Mouse (Mus musculus) megakaryocyte, adult 5-6 weeks (primary cell): ENCODE data around the gene Gm1123. TPM values are rescaled to one million over a fixed set of nuclear protein-coding genes. Genes with fewer than 3 reads are reported as not detected.
A peak's percentile ranks its signal among the peaks of the same experiment; 100 is the strongest.

Experiments used
- ATAC-seq: 2 replicates; pipeline ENCODE4 v1.8.0; 2016; ENCODE audit warnings: mild to moderate bottlenecking, inconsistent platforms; ENCODE audit not compliant: poor library complexity, severe bottlenecking
- total RNA-seq, 2 experiments: library from RNA; stranded (forward) in 1 of 2; stranded (reverse) in 1 of 2; fragments of 153-499, 151-499 nt in 1 of 2; fragments of 221-1000, 200-1000 nt in 1 of 2; gene quantifications; 2 replicates each; pipeline versions ENCODE4 v1.2.3 to v1.2.4; 2015 to 2017

Gm1123 gene
- total RNA-seq, 2 experiments from 2014 or later: 0.29 TPM; not detected in 1

DNA sequence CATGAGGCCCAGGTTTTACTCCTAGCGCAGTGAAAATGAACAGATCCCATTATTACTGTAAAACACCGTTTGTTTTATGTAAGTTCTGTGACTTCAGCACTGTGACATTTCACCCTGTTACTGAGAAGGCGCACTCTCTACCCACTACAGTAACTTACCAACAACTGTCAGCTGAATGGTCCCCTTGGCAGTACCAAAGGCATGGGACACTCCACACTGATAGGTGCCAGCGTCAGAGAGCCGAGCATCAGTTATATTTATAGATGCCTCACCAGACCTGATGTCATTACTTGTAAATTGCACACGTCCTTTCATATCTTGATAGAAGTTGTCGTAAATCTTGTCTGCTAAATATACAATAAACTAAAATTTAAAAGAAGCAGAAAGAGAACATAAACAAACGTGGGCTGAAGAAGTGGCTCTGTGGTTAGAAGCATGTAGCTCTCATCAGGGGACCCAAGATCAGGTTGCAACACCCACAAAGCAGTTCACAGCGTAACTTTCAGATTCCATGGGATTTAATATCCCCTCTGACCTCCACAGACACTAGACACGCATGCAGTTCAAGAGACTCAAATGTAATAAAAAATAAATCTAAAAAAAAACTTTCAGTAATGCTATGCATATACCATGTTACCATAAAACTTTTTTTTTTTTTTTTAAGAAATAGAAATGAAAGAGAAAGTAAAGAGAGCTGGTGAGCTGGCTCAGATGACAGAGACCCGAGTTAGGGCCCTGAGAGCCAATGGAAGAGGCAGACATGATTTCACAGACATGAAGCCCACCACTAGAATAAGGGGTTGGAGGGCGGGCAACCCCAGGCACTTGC, 26.2 kb downstream of the Gm1123 start:
- peak; percentile 42 for ATAC-seq

DNA sequence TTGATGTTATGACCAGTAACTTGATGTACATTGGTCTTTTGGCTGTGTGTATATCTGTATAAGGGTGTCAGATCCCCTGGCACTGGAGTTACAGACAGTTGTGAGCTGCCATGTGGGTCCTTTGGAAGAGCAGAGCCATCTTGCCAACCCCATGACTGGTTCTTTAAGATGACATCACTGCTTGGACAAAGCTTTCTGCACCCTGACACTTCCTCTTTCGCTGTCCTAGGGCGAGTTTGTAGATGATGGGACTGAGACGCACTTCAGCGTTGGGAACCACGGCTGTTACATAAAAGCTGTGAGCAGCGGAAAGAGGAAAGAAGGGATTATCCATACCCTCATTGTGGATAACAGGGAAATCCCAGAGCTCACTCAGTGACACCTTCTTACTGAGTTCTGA, 34.2 kb downstream of the Gm1123 start:
- peak; percentile 80 for ATAC-seq

DNA sequence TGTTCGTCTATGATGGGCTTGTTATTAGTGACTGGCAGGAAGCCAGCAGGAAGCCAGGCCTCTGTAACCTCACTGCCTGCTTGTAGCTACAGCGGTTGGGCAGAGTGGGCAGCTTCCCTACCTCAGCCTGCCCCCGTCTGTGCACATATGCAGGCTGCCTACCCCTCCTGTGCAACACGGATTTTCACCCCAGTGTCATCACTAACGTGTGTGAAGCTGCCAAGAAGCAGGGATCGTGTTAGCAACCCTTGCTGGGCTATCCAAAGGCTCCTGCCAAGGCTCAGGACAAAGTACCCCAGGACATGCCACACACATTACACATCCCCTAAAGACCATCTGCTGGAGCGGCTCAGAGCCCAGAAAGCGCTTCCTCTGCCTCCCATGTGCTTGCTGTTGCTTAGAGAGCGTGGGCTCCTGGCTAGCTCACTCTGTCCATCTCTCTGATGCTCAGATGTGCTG, 35.6 kb downstream of the Gm1123 start:
- no peak for ATAC-seq

DNA sequence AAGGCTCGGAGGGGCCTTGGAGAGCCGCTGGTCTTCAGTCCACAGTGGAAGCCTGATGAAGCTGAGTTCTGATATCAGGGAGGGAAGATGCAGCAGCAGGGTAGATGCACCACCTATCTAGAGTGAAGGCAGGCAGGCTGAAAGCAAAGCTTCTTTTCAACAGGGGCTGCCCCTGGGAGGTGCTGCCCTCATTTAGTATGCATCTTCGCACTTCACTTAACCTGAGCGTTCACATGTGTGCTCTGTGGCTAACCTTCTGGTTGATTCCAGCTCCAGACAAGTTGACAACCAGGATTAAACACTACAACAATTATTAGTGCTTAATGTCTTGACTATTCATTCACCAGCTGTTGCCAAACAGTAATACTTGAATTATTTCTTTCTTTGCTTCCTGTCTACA, 41.4 kb downstream of the Gm1123 start:
- no peak for ATAC-seq

DNA sequence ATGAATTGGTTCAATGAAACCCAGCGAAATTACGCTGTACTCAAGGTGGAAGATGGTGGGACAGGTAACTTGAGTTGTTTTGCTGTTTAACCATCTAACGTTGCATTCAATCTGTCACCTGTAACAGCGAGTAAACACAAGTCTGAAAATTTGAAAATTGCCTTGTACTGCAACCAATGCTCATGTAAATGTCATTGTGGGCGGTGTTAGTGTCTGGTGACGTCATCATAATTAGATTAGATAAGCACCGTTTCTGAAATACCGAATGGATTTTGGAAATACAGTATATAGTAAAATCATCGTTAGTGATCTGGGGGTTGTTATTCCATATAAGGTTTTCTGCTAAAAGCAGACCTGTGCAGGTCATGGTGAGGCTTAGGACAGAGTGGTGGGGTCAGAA, 48.4 kb downstream of the Gm1123 start:
- no peak for ATAC-seq

DNA sequence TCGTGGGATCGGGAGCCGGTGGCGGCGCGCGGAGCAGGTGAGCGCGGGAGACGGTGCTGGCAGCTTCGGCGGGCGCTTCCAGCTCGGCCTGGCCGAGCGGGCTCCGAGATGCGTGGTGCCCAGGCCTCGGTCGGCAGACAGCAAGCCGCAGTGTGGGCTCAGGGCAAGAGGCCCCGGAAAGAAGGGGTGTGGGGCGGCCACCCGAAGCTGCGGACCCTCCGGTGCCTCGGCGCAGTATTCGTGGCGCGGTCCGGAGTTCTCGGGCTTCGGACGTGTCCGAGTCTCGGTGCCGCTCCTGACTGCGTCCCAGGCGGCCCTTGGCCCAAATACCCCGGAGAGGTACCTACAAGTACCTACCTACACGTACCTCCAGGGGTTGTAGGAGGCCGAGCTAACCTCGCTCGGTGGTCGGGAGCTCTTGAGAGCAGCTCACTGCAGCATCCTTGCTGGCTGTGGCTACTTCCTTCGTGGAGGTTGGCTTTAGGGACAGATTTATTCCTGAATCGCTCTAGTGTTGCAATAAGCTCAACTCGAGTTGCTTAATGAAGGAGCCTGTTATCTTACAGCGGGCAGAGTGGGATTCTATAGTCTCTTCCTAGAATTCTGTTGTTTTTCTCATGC, 48.9 kb downstream of the Gm1123 start:
- peak; percentile 17 for ATAC-seq

DNA sequence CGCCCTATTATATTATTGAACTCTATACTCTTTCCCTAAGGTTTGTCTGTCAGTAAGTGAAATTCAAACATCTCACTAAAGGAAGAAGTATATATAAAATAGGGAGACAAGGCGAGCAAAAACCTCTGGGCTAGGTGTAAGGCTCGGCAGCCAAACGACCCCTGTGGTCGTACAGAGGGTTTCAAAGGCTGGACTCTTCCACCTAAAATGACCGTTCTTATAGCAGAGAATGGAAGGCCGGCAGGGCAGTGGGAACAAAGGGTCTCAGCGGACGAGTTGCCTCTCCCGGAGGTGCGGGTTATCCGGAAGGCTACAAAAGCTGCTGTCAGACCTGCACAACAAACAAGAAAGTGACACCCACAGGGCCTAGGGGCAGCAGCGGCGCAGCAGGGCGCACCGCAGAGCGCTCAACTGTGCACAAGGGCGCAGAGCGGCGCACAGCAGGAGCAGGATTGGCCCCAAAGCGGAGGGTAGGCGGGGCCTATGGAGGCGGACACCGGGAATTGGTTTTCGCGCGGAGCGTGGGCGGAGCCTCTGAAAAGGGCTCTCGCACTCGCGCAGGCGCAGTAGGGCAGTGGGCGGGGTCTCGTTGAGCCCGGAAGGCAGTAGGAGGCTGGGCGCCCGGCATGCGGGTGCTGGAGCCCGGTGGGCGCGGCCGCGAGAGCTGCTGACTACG, 49.6 kb downstream of the Gm1123 start, which contains the start of gene Faim:
Gene Faim, plus strand, starts transcription at position 574 of the 676 bp plus-strand sequence.
- peak; percentile 97 for ATAC-seq

DNA sequence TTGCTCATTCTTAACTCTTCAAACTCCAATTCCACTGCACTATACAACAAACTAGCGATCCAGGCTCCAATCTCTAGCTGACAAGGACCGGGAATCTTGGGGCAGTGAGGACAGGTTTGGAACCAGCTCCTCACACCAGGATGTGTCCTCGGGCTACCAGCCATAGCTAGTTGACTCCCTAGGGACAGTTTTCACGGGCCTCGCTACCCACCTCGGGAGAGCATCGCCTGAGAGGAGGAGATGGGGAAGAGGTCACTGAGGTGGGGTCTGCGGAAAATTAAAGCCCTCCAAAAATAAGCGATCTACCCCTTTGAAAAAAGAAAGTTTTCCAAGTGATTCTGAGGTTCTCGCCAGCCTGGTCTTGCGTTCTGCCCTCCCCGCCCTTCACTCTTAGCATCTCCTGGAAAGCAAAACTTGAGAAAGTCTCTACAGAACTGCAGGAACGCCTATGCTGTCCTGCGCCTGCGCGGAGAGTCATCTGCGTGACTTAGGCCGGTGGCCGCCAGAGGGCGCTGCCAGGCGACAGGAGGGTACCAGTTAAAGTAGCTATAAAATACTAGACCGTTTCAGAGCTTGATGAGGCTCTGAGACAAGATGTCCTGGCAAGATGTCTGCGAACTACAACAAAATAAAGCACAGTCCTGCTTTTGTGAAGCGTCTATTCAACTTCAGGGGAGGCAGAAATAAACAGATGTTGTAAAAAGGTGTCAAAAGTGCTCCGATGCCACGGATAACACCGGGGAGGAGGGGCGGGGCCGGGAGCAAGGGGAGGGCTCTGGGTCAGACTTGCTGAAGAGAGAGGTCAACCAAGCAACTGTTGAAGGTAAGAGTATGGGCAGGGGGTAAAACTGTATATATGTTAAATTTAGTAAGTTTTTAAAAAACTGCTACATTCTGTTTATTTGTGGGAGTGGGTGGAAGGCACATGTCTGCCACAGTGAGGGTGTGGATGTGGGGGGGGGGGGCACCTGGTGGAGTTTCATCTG, 55.8 kb downstream of the Gm1123 start:
- ATAC-seq: peak; percentile 94

DNA sequence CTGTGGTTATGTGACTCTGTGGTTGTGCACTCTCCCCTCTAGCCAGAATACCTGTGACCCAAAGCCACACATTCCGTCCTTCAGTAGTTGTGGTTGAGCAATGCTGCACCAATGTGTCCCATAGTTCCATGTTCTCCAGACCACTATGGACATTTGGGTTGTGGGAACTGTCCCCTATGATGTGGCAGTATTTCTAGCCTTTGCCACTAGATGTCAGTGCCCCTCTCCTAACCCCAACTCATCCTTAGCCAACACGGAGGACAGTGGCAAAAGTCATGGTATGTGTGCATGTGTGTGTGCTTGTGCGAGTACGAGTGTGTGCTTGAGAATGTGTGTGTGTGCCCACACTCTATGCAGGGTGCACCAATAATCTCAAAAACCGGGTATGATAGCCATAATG, 59.0 kb downstream of the Gm1123 start:
- peak; percentile 31; the same call in 1 of the 2 replicates for ATAC-seq

DNA sequence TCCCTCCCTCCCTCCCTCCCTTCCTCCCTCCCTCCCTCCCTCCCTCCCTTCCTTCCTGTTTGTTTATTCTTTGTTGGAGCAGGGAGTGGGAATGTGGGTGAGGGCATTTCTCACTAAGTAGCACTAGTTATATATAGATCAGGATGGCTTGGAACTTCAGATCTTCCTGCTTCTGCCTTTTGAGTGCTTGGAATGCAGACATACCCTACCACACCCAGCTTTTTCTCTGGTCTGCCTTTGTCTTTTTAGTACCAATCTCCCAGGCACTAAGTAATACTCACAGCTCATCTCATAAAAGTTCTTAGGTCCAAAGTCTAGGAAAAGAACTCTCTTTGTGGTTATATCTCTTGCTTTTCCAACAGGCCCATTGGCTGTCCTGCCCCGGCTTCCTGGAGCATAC, 59.4 kb downstream of the Gm1123 start:
- ATAC-seq: no peak

DNA sequence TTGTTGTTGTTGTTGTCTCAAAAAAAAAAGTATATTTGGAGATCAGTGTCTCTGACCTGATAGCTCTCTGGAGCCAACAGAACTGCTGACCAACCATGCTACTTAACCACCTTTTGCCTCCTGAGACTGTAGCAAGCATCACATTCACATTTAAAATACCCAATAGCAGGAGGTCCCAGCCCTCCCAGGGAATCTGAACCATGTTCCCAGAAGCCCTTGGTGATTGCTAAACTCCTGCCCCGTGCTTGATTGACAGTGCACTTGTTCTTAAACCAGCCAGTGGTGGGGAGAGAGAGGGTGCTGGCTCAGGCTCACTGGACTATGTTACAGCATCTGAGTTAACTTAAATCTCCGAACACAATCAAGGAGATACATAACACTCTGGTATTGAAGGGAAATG, 60.6 kb downstream of the Gm1123 start:
- no peak for ATAC-seq

DNA sequence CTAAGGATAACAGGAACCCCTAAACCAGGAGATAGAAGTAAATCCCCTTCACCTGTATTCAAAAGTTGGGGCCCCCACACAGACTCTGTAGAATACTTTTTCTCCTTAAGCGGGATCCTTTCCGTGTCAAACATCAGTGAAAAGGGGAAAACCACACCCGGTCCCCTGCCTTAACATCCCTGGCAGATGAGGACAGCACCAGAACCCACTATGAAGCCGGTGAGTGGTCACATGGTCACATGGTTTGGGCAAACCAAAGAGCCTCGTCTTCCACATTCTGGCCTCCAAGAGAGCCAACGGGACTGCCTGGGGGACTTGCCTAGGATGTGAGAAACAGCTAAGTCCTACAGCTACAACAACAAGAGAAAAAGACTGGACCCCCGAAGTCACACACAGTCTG, 62.0 kb downstream of the Gm1123 start:
- no peak for ATAC-seq

DNA sequence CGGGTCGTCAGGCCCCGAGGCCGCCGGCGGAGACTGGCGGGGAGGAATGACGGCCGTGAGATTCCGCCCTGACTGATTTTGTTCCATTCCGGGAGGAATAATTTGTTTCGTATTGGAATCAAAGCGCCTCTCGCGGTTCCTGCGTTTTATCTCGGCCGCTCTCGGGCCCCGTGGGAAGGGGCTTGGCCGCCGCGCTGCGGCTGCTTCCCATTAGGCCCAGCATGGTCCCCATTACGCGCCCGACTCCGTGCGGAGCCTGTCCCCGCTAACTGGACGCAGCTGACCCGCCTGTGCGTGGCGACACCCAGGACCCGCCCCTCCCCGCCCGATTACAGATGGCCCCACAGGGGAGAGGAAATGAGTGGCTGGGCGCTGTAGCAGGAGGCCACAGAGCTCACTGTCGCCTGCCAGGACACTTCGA, 62.4 kb downstream of the Gm1123 start:
- peak; percentile 76 for ATAC-seq

DNA sequence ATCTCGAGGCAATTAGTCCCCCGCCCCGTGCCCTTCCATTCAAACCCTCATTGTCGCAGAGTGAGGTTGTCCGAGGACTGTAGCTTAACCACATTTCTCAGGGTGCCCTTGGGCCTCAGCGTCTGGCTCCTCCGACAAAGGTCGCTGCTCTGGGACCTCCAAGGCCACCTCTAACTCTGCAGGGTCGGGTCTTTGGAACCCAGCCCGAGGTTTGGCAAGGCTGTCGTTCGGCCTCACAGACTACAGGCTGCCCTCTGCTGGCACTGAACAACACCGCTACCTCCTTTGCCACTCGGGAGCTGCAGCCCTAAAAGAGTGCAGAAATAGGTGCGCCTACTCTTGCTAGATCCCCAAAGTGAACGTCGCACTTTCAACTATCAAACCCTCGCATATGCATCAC, 70.4 kb downstream of the Gm1123 start:
- ATAC-seq: 0 out of 2 replicates have a peak, but pooled peaks have one; percentile 54

DNA sequence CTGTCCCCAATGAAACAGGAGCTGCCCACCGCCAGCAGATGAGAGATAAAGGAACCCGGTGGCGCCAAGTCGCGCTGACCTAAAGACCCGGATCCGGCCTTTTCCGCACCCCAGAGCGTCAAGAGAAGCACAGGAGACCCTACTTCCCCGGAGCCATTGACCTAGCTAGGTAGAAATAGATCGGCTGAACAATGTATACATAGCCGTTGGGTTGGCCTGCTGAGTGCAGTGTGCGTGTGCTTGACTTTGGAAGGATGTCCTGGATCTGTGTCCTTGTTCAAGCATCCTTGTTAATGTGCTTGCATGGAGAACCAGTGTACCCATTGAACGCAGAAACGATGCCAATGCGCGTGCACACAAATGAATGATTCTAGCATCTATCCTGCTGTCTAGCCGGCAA, 71.9 kb downstream of the Gm1123 start:
- ATAC-seq: no peak

DNA sequence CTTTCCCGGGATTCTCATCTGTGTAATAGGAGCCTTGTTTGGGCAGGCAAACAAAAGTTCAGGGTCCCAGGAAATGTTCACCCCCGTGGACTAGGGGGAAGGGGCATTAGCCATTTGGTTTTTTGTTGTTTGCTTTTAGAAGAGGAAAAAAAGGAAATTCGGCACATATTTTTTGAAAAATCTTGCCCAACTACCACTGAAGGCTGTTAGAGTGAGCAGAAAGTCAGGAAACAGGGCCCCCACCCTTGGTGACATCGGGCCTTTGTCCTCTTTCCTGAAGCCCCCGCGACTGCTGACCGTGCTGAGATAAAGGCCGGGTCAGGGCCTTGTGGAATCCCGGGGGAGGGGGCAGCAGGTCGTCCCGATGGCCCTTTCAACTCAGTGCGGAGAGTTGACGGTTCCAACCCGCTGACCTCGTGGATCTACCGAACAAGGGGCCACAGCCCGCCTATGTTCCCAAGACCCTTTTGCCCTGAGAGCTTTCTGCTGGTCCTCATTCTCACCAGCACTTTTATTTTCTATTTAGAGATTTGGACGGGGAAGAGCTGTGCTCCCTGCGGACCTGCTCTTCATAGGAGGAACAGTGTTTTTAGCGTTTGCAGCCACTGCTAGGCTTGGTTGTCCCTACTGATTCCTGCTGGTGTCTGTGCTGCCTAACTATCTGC, 72.9 kb downstream of the Gm1123 start:
- no peak for ATAC-seq

DNA sequence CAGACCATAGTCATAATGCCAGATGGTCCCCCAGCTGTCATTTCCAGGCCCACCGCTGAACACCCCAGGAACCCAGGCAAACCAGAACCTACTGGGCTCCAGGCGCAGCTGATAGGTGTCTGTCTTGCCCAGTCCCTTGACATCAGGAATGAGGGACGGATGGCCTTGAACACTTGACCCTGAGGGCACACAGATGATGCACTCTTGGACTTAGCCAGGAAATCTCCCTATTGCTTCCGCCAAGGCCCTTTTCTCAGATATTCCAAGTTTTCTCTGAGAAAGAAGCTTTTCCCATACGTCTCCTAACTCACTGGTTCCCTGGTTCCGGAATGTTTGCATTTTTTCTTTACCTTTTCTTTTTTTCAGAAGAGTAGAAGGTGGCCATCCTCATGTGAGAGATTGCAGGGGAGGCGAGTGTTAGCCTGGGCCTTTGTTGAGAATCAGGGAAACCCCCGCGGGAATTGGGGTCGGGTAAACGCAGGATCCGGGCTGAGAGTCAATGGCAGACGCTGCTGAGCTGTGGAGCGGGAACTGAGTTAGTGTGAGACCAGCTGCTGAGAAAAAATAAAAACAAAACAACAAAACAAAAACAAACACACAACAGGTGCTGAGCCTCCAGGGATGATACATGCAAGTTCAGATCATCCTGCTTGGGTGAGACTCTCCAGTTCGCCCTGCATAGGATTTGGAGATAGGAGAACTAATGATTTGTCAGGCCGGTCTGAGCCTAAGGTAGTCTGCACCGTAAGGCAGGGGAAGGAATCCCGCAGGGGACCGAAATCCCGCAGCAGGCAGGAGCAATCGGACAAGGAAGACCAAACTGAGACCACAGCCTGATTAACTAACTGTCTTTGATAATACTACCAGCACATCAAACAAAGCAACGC, 73.7 kb downstream of the Gm1123 start:
- no peak for ATAC-seq

DNA sequence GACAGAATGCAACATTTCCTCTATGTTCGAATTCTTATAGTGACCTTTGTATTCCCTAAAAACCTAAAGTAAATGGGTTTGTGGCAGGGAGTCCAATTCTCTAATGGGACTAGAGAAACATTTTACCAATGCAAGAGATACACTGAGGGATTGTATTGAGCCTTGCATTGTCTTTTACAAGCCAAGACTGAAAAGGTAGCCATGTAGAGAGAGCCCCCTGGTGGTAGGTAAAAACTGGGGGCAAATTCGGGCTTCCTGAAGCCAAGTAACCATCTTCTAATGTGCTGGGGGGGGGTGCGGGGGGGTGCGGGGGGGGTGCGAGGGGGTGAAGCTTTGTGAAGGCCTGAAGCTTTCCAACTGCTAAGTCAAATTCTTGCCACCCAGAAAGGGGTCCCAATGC, 75.2 kb downstream of the Gm1123 start:
- ATAC-seq: no peak

DNA sequence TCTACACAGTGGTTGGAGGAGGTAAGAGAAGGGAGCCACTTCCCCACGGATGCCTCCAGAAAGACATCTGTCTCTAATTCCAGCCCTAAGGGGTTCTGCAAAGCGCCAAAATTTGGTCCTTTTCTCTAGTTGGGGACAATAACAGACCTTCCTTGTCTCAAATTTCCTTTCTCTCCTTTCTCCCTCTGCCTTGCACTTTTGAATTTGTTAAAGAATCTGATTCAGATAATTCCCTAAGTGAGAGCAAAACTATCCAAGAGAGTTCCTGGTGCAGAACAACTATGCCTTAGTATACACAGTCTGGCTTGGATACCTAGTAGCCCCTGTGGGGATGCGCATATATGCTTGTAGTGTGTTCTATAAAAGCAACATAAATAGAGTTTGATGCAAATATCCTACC, 75.7 kb downstream of the Gm1123 start:
- ATAC-seq: no peak
